Mouse (Mus musculus) spleen, adult 2 months (tissue): ENCODE measurements around the gene Sds.

Experiments
- CTCF ChIP-seq: fragments of 200-500 bp; IDR thresholded peaks from 2 replicates; pipeline ENCODE4 v1.5.1; 2011; ENCODE audit warnings: mild to moderate bottlenecking, inconsistent platforms; ENCODE audit not compliant: insufficient read depth, insufficient read length, insufficient replicate concordance; ENCODE audit errors: extremely low read depth
- POLR2A ChIP-seq: fragments of 200-500 bp; IDR thresholded peaks from 2 replicates; pipeline ENCODE4 v1.6.1; 2011; ENCODE audit warnings: low read depth, low read length, inconsistent platforms

- no peak for TF ChIP-seq POLR2A
- TF ChIP-seq CTCF = no peak
These were observed 48.8 kb upstream of the Sds start for GRCm38 (mm10) chr5:120427451-120427938.
